Mouse (Mus musculus): ENCODE results near the gene Spock1. TPM values are rescaled to one million over a fixed set of nuclear protein-coding genes. Genes with fewer than 3 reads are reported as not detected.

Spock1 gene
- polyA plus RNA-seq, 1 experiment: not detected

DNA sequence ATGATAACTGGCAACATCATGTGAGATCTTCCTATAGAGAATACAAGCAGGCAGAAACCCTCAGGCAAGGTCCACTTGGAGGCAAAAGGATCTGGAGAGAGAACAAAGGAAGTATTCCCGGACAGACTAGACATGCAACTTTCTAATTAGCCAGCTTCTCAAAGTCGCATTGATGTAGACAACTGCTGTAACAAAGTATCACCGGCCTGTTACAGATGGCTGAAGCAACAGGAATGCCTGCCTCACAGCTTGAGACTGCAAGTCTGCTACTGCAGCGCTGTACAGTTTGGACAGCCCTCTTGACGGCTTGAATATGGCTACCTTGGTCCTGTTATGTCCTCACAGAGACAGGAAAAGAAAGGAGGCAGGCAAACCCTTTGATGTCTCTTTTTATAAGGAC is 118.3 kb downstream of the Spock1 start:
- peaks cover 59% of the 10 kb centered on the region for H3K9me3 ChIP-seq
- no peak for TF ChIP-seq GATA1 (IDR thresholded peaks at IDR 0.05; ENCODE audit: borderline replicate concordance, low read length)
- TF ChIP-seq FLI1 (IDR thresholded peaks at IDR 0.05; ENCODE audit: low read length): no peak

DNA sequence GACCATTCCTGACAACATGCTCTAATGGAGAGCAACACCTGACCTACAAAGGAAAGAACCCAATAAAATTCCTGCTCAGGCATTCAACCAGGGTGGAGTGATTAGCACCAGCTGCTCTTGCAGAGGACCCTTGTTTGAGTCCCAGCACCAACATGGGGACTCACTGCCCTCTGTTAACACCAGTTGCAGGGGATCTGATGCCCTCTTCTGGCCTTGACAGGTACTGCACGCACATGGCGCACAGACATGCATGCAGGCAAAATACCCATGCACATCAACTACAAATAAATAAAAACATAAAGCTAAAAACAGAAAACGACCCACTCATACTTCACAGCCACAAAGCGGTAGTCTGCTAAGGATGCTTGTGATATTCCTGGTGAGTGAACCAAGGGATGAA is 119.8 kb downstream of the Spock1 start:
- no peak overlapping the region for H3K4me3 ChIP-seq (replicated peaks)
- no peaks in the 10 kb centered on the region for H3K27me3 ChIP-seq (replicated peaks)
- H3K4me1 ChIP-seq: no peaks in the 10 kb centered on the region
- H3K9me3 ChIP-seq: peaks cover 63% of the 10 kb centered on the region
- TF ChIP-seq FLI1 (IDR thresholded peaks at IDR 0.05; ENCODE audit: low read length): no peak
- TF ChIP-seq GATA1 (IDR thresholded peaks at IDR 0.05; ENCODE audit: borderline replicate concordance, low read length): no peak
- H3K36me3 ChIP-seq (replicated peaks; ENCODE audit: low read length): no peaks in the 10 kb centered on the region

More for the DNA sequence above, 118.3 kb downstream of the Spock1 start:
- Histone ChIP-seq H3K27me3 (replicated peaks) (no peaks in the 10 kb centered on the region), H3K36me3 (replicated peaks; ENCODE audit: low read length) (no peaks in the 10 kb centered on the region), H3K4me1 (no peaks in the 10 kb centered on the region), H3K4me3 (replicated peaks) (peak overlapping the region; percentile 42)

DNA sequence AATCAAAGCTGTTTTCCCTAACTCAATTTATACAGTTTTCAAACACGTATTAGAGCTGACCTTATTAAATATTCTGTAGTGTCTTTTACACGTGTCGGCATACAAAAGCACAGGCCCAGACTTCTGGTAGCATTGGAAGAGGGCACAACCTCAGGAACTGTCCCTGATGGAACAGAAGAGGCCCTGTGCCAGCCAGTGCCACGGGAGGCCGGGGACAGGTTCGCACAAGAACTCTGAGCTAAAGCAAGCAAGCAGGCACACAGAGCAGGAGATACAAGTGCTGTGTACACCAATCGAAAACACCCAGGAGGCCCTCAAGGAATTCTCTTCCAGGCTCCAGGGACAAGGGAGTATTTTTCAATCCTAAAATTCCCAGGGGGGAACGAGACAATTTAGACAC is 121.9 kb downstream of the Spock1 start:
- H3K9me3 ChIP-seq: peaks cover 77% of the 10 kb centered on the region
- H3K36me3 ChIP-seq (replicated peaks; ENCODE audit: low read length): no peaks in the 10 kb centered on the region
- no peak for TF ChIP-seq FLI1 (IDR thresholded peaks at IDR 0.05; ENCODE audit: low read length)
- no peak for TF ChIP-seq GATA1 (IDR thresholded peaks at IDR 0.05; ENCODE audit: borderline replicate concordance, low read length)
- no peaks in the 10 kb centered on the region for H3K27me3 ChIP-seq (replicated peaks)
- H3K4me3 ChIP-seq (replicated peaks): no peak overlapping the region
- H3K4me1 ChIP-seq: no peaks in the 10 kb centered on the region

DNA sequence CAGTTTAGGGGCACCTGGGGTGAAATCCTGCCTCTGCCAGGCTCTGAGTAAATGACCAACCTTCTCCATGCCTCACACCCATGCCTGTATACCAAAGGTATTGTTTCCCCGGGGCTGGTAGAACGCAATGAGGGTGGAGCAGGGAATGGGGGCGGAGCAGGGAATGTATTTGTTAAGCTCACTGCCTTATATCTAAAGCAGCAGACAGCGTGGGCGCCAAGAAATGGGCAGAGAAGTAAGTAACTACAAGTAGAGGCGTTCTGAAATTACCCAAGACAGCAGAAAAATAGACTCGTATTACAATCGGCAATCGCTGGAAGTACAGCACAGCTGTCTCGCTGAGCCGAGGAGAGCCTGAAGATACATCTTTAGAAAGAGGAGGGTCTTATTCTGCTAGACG is 125.2 kb downstream of the Spock1 start:
- H3K4me3 ChIP-seq (replicated peaks): no peak overlapping the region
- TF ChIP-seq GATA1 (IDR thresholded peaks at IDR 0.05; ENCODE audit: borderline replicate concordance, low read length) (no peak), FLI1 (IDR thresholded peaks at IDR 0.05; ENCODE audit: low read length) (no peak)
- H3K36me3 ChIP-seq (replicated peaks; ENCODE audit: low read length): no peaks in the 10 kb centered on the region
- no peaks in the 10 kb centered on the region for H3K27me3 ChIP-seq (replicated peaks)
- H3K9me3 ChIP-seq: peaks cover 80% of the 10 kb centered on the region
- H3K4me1 ChIP-seq: no peaks in the 10 kb centered on the region

DNA sequence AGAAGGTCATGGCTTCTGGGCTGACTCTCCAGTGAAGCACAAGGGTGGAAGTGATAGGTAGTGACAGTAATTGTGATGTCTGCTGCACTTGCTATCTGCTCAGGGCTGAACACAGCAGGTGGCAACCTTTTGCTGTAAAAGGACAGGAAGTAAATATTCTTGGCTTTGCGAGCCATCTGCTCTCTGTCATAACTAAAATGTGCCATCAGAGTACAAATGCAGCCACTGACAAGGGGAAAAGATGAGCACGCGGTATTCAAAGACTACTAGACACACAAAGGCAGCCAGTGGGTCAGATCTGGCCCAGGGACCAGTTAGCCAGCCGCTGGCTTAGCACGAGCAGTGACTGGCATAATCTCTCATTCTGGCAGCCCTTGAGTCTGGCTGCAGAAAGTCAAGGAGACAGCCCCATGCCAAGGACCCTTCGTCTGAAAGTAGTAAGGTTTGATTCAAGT is 126.0 kb downstream of the Spock1 start:
- no peak overlapping the region for H3K4me3 ChIP-seq (replicated peaks)
- no peak for TF ChIP-seq GATA1 (IDR thresholded peaks at IDR 0.05; ENCODE audit: borderline replicate concordance, low read length)
- TF ChIP-seq FLI1 (IDR thresholded peaks at IDR 0.05; ENCODE audit: low read length): no peak
- no peaks in the 10 kb centered on the region for H3K36me3 ChIP-seq (replicated peaks; ENCODE audit: low read length)
- no peaks in the 10 kb centered on the region for H3K4me1 ChIP-seq
- H3K9me3 ChIP-seq: peaks cover 74% of the 10 kb centered on the region
- H3K27me3 ChIP-seq (replicated peaks): no peaks in the 10 kb centered on the region

DNA sequence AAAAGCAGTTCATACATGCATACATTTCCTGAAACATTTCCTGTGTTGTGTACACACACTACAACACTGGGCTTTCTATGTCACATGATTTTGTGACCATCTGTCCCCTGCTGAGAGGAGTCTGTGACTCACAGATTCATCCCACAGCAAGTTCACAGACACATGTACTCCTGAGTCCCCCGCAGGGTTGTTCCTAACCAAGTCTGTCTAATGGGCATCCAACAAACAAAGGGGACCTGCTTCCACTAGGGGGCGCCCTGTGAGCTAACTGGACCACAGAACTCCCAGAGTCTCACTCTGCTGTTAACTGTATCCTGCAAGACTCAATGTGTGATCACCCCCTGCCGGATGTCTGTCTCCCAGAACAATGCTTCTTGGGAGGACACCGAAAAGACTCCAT is 129.0 kb downstream of the Spock1 start:
- Histone ChIP-seq H3K27me3 (replicated peaks) (no peaks in the 10 kb centered on the region), H3K4me3 (replicated peaks) (no peak overlapping the region), H3K9me3 (peaks cover 80% of the 10 kb centered on the region), H3K36me3 (replicated peaks; ENCODE audit: low read length) (no peaks in the 10 kb centered on the region), H3K4me1 (no peaks in the 10 kb centered on the region)
- TF ChIP-seq FLI1 (IDR thresholded peaks at IDR 0.05; ENCODE audit: low read length): no peak
- TF ChIP-seq GATA1 (IDR thresholded peaks at IDR 0.05; ENCODE audit: borderline replicate concordance, low read length): no peak

DNA sequence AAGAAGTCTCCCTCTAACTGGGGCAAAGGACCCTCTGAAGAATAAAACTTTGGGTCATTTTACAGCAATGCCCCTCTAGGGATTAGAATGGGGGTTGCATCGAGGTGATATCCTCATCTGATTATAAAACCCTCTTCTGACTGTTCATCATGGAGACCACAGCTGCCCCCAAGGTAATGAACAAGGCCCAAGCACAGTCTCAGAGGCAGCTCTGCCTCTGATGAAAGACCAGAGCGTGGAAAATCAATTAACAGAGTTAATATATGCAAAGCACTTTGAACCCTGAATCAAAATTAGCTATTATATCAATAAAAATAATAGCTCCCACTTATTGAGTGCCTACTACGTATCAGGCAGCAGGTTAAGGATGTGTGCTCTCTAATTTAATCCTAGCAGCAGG is 129.6 kb downstream of the Spock1 start:
- TF ChIP-seq GATA1 (IDR thresholded peaks at IDR 0.05; ENCODE audit: borderline replicate concordance, low read length) (no peak), FLI1 (IDR thresholded peaks at IDR 0.05; ENCODE audit: low read length) (no peak)
- no peak overlapping the region for H3K4me3 ChIP-seq (replicated peaks)
- H3K4me1 ChIP-seq: no peaks in the 10 kb centered on the region
- H3K27me3 ChIP-seq (replicated peaks): no peaks in the 10 kb centered on the region
- H3K36me3 ChIP-seq (replicated peaks; ENCODE audit: low read length): no peaks in the 10 kb centered on the region
- H3K9me3 ChIP-seq: peaks cover 81% of the 10 kb centered on the region

DNA sequence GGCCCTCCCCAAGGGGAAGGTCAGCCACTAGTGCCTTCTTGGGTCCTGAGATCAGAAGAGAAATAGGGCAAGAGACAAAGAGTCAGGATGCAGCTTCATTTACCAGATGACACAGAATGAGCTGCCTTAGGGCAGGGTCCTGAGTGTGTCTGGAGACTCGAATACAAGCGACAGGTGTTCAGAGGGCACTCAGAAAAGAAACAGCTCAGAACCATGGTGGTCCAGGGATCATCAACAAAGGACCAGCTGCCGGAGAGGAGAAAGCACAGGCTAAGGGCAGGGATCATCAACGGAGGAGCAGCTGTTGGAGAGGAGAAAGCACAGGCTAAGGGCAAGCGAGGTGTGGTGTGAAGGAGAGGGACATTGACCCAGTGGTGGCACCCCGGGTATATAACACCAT is 136.1 kb downstream of the Spock1 start:
- Histone ChIP-seq H3K36me3 (replicated peaks; ENCODE audit: low read length) (no peaks in the 10 kb centered on the region), H3K4me3 (replicated peaks) (no peak overlapping the region), H3K4me1 (no peaks in the 10 kb centered on the region), H3K9me3 (peaks cover 80% of the 10 kb centered on the region), H3K27me3 (replicated peaks) (no peaks in the 10 kb centered on the region)
- TF ChIP-seq FLI1 (IDR thresholded peaks at IDR 0.05; ENCODE audit: low read length) (no peak), GATA1 (IDR thresholded peaks at IDR 0.05; ENCODE audit: borderline replicate concordance, low read length) (no peak)

DNA sequence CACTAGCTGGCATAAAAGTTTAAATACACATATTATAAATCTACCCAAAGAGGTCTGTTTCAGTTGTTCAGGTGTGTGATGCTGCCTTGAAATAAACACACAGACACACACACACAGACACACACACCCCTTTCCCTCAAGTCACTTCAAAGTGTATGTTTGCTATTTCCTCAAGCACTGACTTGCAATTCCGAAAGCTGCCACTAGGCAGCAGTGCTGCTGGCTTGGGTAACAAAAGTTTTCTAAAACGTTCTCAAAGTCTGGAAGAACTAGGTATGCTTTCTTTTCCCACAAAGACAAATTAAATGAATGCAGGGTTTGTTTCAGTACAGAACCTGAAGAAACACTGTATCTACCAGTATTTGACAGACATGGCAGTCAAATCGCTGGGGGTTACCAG is 141.4 kb downstream of the Spock1 start:
- Histone ChIP-seq H3K4me1 (no peaks in the 10 kb centered on the region), H3K27me3 (replicated peaks) (no peaks in the 10 kb centered on the region), H3K4me3 (replicated peaks) (no peak overlapping the region), H3K36me3 (replicated peaks; ENCODE audit: low read length) (no peaks in the 10 kb centered on the region), H3K9me3 (peaks cover 69% of the 10 kb centered on the region)
- TF ChIP-seq GATA1 (IDR thresholded peaks at IDR 0.05; ENCODE audit: borderline replicate concordance, low read length): no peak
- TF ChIP-seq FLI1 (IDR thresholded peaks at IDR 0.05; ENCODE audit: low read length): no peak

DNA sequence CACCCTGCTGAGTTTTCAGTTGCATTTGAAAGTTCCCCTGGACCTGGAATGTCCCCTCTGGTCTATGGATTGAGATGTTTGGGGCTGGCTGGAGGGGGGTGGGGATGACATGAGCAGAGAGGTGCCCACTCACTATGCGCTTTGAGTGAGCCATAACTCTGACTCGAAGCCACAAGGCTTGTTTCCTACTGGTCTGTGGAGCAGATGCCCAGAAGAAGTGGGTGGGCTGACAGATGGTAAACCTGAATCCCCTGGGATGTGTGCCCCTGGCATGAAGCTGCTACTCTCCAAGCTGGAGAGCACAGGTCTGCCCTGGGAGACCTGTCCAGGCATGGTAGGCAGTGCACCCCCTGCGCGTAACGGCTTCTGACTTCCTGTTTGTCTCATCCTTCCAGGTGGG is 147.0 kb downstream of the Spock1 start:
- H3K4me3 ChIP-seq (replicated peaks): peak overlapping the region; percentile 30
- no peak for TF ChIP-seq FLI1 (IDR thresholded peaks at IDR 0.05; ENCODE audit: low read length)
- no peak for TF ChIP-seq GATA1 (IDR thresholded peaks at IDR 0.05; ENCODE audit: borderline replicate concordance, low read length)
- no peaks in the 10 kb centered on the region for H3K27me3 ChIP-seq (replicated peaks)
- peaks cover 62% of the 10 kb centered on the region for H3K9me3 ChIP-seq
- no peaks in the 10 kb centered on the region for H3K36me3 ChIP-seq (replicated peaks; ENCODE audit: low read length)
- no peaks in the 10 kb centered on the region for H3K4me1 ChIP-seq

DNA sequence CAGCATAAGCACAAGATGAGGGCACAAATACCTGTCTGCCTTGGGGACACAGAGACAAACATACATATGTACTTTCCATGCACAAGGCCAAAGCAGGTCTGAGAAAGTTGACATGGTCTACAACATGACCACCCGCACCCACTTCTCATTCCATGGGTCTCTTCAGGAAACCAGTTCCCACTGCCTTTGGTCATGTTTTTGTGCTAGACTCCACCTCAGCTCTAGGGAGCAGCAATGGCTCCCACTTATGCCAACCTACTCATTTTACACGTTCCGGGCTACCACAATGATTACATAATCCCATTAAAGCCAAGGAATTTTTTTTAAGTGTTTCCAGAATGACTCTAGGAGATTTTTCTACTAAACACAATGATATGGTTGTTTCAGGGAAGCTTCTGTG is 147.5 kb downstream of the Spock1 start:
- Histone ChIP-seq H3K27me3 (replicated peaks) (no peaks in the 10 kb centered on the region), H3K4me3 (replicated peaks) (no peak overlapping the region), H3K9me3 (peaks cover 62% of the 10 kb centered on the region), H3K36me3 (replicated peaks; ENCODE audit: low read length) (no peaks in the 10 kb centered on the region), H3K4me1 (no peaks in the 10 kb centered on the region)
- no peak for TF ChIP-seq FLI1 (IDR thresholded peaks at IDR 0.05; ENCODE audit: low read length)
- TF ChIP-seq GATA1 (IDR thresholded peaks at IDR 0.05; ENCODE audit: borderline replicate concordance, low read length): no peak

Measured in megakaryocyte, embryonic 14.5 days (primary cell).